Mouse (Mus musculus) intestine, postnatal 0 days (tissue): Measurements from ENCODE around the gene Nell2. TPM values are rescaled to one million over a fixed set of nuclear protein-coding genes. Genes with fewer than 3 reads are reported as not detected.

Experiments
- ATAC-seq: fragments of 200-750 bp; cut with Nextera tagmentation; 2 replicates; pipeline ENCODE4 v1.8.0; 2017; ENCODE audit warnings: mild to moderate bottlenecking, moderate TSS enrichment, moderate library complexity
- H3K27ac ChIP-seq: fragments of 300-500 bp; sonication (generic); 2 replicates; pipeline ENCODE4 v1.5.1; 2014; ENCODE audit warnings: mild to moderate bottlenecking, low read depth, low read length, moderate library complexity
- H3K27me3 ChIP-seq: fragments of 300-500 bp; sonication (generic); replicated peaks from 2 replicates; pipeline ENCODE4 v1.6.1; 2014; ENCODE audit warnings: low read length, mixed read lengths; ENCODE audit not compliant: control insufficient read depth, insufficient read depth
- H3K36me3 ChIP-seq: fragments of 300-500 bp; sonication (generic); 2 replicates; pipeline ENCODE4 v1.6.1; 2014; ENCODE audit warnings: mild to moderate bottlenecking, moderate library complexity; ENCODE audit not compliant: control insufficient read depth, insufficient read depth
- H3K4me1 ChIP-seq: fragments of 300-500 bp; sonication (generic); replicated peaks from 2 replicates; pipeline ENCODE4 v1.6.1; 2014; ENCODE audit warnings: antibody characterized with exemption, low read length, mixed read lengths; ENCODE audit not compliant: control insufficient read depth, insufficient read depth
- H3K4me2 ChIP-seq: fragments of 300-500 bp; sonication (generic); replicated peaks from 2 replicates; pipeline ENCODE4 v1.6.1; 2014; ENCODE audit warnings: low read depth, mild to moderate bottlenecking, moderate library complexity
- H3K4me3 ChIP-seq: fragments of 300-500 bp; sonication (generic); 2 replicates; pipeline ENCODE4 v1.5.1; 2014; ENCODE audit warnings: low read depth, low read length
- H3K9ac ChIP-seq: fragments of 300-500 bp; sonication (generic); 2 replicates; pipeline ENCODE4 v1.6.1; 2014; ENCODE audit warnings: mild to moderate bottlenecking, low read depth, low read length
- H3K9me3 ChIP-seq: fragments of 300-500 bp; sonication (generic); 2 replicates; pipeline ENCODE4 v1.6.1; 2016; ENCODE audit warnings: mixed run types; ENCODE audit not compliant: control insufficient read depth
- CTCF ChIP-seq: sonication (generic); IDR thresholded peaks from 2 replicates; pipeline ENCODE4 v1.5.1; 2016; ENCODE audit warnings: low read depth, mild to moderate bottlenecking, control low read depth, antibody characterized with exemption, moderate library complexity
- WGBS: fragments of 180-500 bp; shearing (Covaris S2); extraction: QIAGEN DNeasy Blood & Tissue Kit; methylation state at CpG from one replicate; pipeline ENCODE4 v1.1.7; 2014; 5-methylcytosine and 5-hydroxymethylcytosine counted together
- polyA plus RNA-seq: library from polyadenylated mRNA; unstranded; fragments of >200 nt; fragmentation: Nextera tagmentation; extraction: Ambion mirVana; gene quantifications from 2 replicates; pipeline ENCODE4 v1.2.1, GENCODE M21; 2015

The Nell2 gene
- polyA plus RNA-seq, 1 experiment from 2014 or later = 4.9 TPM

DNA sequence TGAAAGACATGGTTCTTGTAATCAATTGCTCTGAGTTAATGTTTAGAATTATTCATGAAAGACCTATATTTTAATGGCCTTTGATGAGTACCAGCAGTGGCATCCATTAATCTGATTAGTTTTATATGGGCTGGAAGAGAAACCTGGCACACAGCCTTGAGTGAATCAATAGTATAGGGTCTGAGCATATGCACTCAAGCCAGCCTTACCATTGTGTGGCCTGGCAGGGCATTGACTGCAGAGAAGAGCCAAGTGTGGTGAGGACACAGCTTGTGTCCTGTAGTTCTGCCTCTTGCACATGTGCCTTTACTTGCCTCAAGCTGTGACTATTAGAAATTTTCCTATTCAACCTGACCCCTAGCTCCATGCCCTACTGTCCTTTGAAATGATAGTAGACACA lies 426.8 kb downstream of the Nell2 start:
- Histone ChIP-seq H3K4me3 (no peak overlapping the region), H3K9ac (no peak overlapping the region), H3K27ac (no peak overlapping the region), H3K4me2 (no peak overlapping the region), H3K4me1 (no peaks in the 10 kb centered on the region), H3K27me3 (no peaks in the 10 kb centered on the region), H3K36me3 (no peaks in the 10 kb centered on the region), H3K9me3 (no peaks in the 10 kb centered on the region)
- no peak for ATAC-seq
- TF ChIP-seq CTCF = no peak

DNA sequence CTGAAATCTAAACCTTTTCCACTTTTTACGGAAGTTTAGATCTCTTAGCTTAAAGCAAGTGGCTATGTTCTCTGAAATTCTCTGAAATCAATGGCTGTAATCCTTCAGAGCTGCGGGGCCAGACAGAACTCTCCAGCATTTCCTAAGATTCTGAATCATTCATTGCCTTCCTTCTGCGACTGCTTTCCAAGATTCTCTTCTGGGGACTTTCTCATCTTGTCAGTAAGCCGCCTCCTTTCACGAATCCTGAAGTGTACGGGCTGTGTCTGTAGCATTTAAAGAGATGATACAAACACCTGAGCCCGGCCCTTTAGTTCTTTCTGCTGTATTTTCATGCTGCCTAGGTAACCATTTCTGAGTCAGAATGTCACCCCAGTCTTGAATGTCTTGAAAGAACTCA lies 428.2 kb downstream of the Nell2 start:
- WGBS = 87% methylated on average over 7 of the region's 7 CpGs
- ATAC-seq = no peak
- no peaks in the 10 kb centered on the region for H3K27me3 ChIP-seq
- no peaks in the 10 kb centered on the region for H3K4me1 ChIP-seq
- no peak for TF ChIP-seq CTCF
- H3K36me3 ChIP-seq = no peaks in the 10 kb centered on the region
- no peak overlapping the region for H3K9ac ChIP-seq
- no peaks in the 10 kb centered on the region for H3K9me3 ChIP-seq
- no peak overlapping the region for H3K27ac ChIP-seq
- H3K4me2 ChIP-seq = no peak overlapping the region
- no peak overlapping the region for H3K4me3 ChIP-seq

DNA sequence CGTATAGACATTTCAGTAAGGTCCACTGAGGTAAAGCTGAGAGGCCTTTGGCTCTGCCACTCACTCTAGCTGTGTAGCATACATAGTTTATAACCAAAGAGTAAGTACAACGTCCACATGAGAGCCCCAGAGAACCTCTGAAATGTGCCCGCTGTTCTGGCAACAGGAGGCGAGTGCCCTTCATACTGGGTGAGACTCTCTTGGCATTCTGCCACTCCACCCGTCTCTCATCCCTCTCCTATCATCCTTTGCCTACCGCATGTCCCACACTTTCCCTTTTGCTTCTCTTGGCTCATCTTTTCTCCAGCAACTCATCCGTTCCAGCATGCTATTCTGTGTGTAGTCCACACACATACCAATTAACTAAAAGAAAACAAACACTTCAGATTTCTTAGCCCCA lies 442.4 kb downstream of the Nell2 start:
- H3K9ac ChIP-seq = no peak overlapping the region
- H3K4me1 ChIP-seq = no peaks in the 10 kb centered on the region
- H3K36me3 ChIP-seq = no peaks in the 10 kb centered on the region
- no peak for ATAC-seq
- H3K4me2 ChIP-seq = no peak overlapping the region
- no peak for TF ChIP-seq CTCF
- no peaks in the 10 kb centered on the region for H3K9me3 ChIP-seq
- no peak overlapping the region for H3K4me3 ChIP-seq
- H3K27ac ChIP-seq = no peak overlapping the region
- 74% methylated on average over 7 of the region's 7 CpGs for WGBS
- H3K27me3 ChIP-seq = no peaks in the 10 kb centered on the region

DNA sequence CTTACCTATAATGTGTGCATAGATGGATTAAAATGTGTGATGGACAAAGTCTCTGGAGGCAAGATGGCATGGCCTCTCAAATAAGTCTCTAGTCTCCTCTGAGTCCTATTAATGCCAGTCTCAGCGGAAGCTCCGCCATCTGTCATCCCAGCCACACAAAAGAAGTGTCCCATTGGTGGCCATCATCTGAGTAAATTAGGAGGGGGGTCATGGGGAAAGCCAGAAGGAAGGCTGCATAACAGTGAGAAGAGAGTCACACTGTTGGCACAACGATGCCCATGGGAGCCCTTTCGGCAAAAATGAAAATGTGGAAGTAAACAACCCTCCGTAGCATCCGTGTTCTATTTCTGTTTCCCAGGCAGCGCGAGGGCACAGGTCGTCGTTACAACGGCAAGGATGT lies 446.7 kb downstream of the Nell2 start:
- ATAC-seq = no peak
- H3K9me3 ChIP-seq = no peaks in the 10 kb centered on the region
- H3K36me3 ChIP-seq = no peaks in the 10 kb centered on the region
- no peaks in the 10 kb centered on the region for H3K27me3 ChIP-seq
- no peak overlapping the region for H3K9ac ChIP-seq
- no peaks in the 10 kb centered on the region for H3K4me1 ChIP-seq
- TF ChIP-seq CTCF = no peak
- WGBS = 89% methylated on average over 11 of the region's 11 CpGs
- H3K27ac ChIP-seq = no peak overlapping the region
- H3K4me3 ChIP-seq = no peak overlapping the region
- H3K4me2 ChIP-seq = no peak overlapping the region

DNA sequence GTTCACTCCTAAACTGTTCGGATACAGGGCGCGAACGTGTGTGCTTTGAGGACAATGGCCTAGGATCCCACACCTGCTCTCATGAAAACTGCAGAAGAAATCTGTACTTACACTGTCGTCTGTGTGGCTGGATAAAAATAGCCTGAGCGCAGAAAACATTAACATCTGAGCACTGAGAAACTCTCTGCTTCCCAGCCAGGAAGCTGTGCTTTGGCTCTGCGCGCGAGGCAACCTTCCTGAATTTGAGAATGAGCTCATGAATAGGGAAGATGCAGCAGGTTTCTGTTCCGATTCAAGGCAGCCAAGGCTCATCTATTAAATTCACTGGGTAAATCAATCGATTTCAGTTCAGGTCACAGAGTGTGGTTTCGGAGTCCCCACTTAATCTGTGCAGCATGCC lies 453.0 kb downstream of the Nell2 start:
- no peak for TF ChIP-seq CTCF
- no peaks in the 10 kb centered on the region for H3K9me3 ChIP-seq
- WGBS = 84% methylated on average over 12 of the region's 12 CpGs
- no peak overlapping the region for H3K27ac ChIP-seq
- H3K9ac ChIP-seq = no peak overlapping the region
- H3K4me2 ChIP-seq = no peak overlapping the region
- no peaks in the 10 kb centered on the region for H3K4me1 ChIP-seq
- no peaks in the 10 kb centered on the region for H3K27me3 ChIP-seq
- no peak for ATAC-seq
- H3K36me3 ChIP-seq = no peaks in the 10 kb centered on the region
- H3K4me3 ChIP-seq = no peak overlapping the region

DNA sequence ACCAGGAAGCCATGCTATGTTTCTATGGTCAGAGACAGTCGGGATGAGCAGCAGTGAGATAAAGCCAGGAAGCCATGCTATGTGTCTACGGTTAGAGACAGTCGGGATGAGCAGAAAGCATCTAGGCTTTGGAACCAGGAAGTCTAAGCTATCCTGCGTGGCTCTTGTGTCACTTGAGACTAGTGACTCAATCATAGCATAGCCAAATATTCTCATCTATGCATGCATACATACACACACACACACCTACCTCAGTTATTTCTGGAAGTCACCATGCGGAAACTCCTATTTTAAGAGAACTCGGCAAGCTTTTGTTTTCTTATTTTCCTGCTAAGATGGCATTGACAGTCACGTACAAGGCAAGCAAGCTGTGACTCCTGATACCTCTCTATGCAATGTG lies 457.5 kb downstream of the Nell2 start:
- no peaks in the 10 kb centered on the region for H3K36me3 ChIP-seq
- H3K27ac ChIP-seq = no peak overlapping the region
- H3K9ac ChIP-seq = no peak overlapping the region
- no peaks in the 10 kb centered on the region for H3K27me3 ChIP-seq
- H3K4me2 ChIP-seq = no peak overlapping the region
- H3K9me3 ChIP-seq = no peaks in the 10 kb centered on the region
- no peak overlapping the region for H3K4me3 ChIP-seq
- no peaks in the 10 kb centered on the region for H3K4me1 ChIP-seq
- TF ChIP-seq CTCF = no peak
- ATAC-seq = no peak
- WGBS = 87% methylated on average over 7 of the region's 7 CpGs

DNA sequence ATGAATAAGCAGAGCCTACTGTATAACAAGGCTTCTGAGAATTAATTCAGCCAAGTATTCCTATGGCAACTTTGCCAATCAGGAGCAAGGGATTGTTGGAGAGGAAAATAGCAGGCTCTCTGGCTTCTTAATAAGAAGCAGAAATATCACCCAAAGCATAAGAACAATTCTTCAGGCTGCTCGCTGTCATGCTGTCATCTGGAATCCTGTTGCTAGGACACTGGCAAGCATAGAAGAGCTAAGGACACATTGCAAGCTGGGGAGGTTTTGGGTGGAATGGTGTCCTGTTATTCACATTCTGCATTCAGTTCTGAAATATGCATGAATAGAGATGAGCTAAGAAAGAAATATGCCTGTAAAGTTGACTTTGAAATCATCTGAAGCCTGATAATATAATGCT lies 459.6 kb downstream of the Nell2 start:
- Histone ChIP-seq H3K4me3 (no peak overlapping the region), H3K27ac (no peak overlapping the region), H3K27me3 (no peaks in the 10 kb centered on the region), H3K9me3 (no peaks in the 10 kb centered on the region), H3K4me2 (no peak overlapping the region), H3K4me1 (no peaks in the 10 kb centered on the region), H3K36me3 (no peaks in the 10 kb centered on the region), H3K9ac (no peak overlapping the region)
- TF ChIP-seq CTCF = no peak
- ATAC-seq = no peak
- 90% methylated on average over 1 of the region's 1 CpGs for WGBS
